ENCODE assay signal across 25 mouse cellular contexts in the genomic region with DNA sequence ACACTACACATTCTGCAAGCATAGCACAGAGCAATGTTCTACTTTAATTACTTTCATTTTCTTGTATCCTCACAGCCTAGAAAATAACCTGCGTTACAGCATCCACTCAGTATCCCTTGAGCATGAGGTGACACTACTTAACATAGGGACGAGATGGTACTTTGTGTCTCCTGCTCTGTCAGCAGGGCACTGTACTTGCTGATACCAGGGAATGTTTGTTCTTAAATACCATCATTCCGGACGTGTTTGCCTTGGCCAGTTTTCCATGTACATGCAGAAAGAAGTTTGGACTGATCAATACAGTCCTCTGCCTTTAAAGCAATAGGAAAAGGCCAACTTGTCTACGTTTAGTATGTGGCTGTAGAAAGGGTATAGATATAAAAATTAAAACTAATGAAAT. TPM values are rescaled to one million over a fixed set of nuclear protein-coding genes. Genes with fewer than 3 reads are reported as not detected.
"Had no signal": no experiment of that assay in that cellular context is flagged by ENCODE, and none has a peak within 500 bp of the region (broad histone marks: within the 10 kb centered on the region; RNA-seq: fewer than 3 reads in every experiment).

No protein-coding gene starts in this region.

- ATAC-seq: forebrain, postnatal 0 days; hindbrain, postnatal 0 days; intestine, embryonic 16.5 days had no signal

- H3K27me3 ChIP-seq: heart, embryonic 13.5 days; heart, embryonic 15.5 days; hindbrain, embryonic 13.5 days; hindbrain, embryonic 15.5 days; kidney, embryonic 15.5 days had no signal

- H3K9me3 ChIP-seq: heart, embryonic 13.5 days; heart, embryonic 15.5 days; hindbrain, embryonic 13.5 days; hindbrain, embryonic 15.5 days; kidney, embryonic 15.5 days had no signal

- DNase-seq: forebrain, postnatal 0 days; gastrocnemius, postnatal 14 days; gastrocnemius, postnatal 36 days; heart, adult 11 months; heart, adult 2 months; heart, postnatal 14 days; heart, postnatal 36 days; kidney, adult 11 months; kidney, adult 2 months; kidney, adult 9 months; kidney, postnatal 14 days; kidney, postnatal 36 days; layer of hippocampus, adult 9-11 months; layer of hippocampus, postnatal 36 days; left cerebral cortex, postnatal 4 days had no signal

- H3K27ac ChIP-seq: heart, adult 2 months; heart, embryonic 13.5 days; heart, embryonic 15.5 days; hindbrain, embryonic 13.5 days; hindbrain, embryonic 15.5 days; hindbrain, postnatal 0 days; kidney, embryonic 15.5 days; kidney, postnatal 0 days had no signal

- H3K4me2 ChIP-seq: heart, embryonic 11.5 days; heart, embryonic 13.5 days; heart, embryonic 15.5 days; hindbrain, embryonic 13.5 days; hindbrain, embryonic 15.5 days; kidney, embryonic 15.5 days had no signal

- H3K9ac ChIP-seq: forebrain, postnatal 0 days; heart, embryonic 13.5 days; heart, embryonic 15.5 days; hindbrain, embryonic 13.5 days; hindbrain, embryonic 15.5 days; kidney, embryonic 15.5 days had no signal

- H3K36me3 ChIP-seq: heart, embryonic 13.5 days; heart, embryonic 15.5 days; hindbrain, embryonic 13.5 days; hindbrain, embryonic 15.5 days; kidney, embryonic 15.5 days had no signal

- H3K4me1 ChIP-seq: heart, embryonic 13.5 days; heart, embryonic 15.5 days; hindbrain, embryonic 13.5 days; hindbrain, embryonic 15.5 days; kidney, embryonic 15.5 days had no signal

- H3K4me3 ChIP-seq: heart, adult 2 months; heart, embryonic 13.5 days; heart, embryonic 15.5 days; hindbrain, embryonic 13.5 days; hindbrain, embryonic 15.5 days; kidney, embryonic 15.5 days had no signal

RNA-seq across cellular contexts. Expression of a gene that starts 10.7 kb away (rescaled TPM):
- polyA plus RNA-seq: forebrain, postnatal 0 days; hindbrain, embryonic 11.5 days; hindbrain, postnatal 0 days had no signal

RNA-seq across cellular contexts. Expression of a gene that starts 40.6 kb away (rescaled TPM):
- polyA plus RNA-seq: heart, adult 2 months; hindbrain, embryonic 11.5 days had no signal
